Mouse (Mus musculus): Measurements from ENCODE around the gene Fxyd3.

Fxyd3 gene

GRCm38 (mm10) chr7:31076492-31076891 lies at the start of gene Fxyd3:
Gene Fxyd3 (minus strand): TSS chr7:31076704.
- DNase-seq (ENCODE audit: extremely low spot score, low spot score): no peak

DNA sequence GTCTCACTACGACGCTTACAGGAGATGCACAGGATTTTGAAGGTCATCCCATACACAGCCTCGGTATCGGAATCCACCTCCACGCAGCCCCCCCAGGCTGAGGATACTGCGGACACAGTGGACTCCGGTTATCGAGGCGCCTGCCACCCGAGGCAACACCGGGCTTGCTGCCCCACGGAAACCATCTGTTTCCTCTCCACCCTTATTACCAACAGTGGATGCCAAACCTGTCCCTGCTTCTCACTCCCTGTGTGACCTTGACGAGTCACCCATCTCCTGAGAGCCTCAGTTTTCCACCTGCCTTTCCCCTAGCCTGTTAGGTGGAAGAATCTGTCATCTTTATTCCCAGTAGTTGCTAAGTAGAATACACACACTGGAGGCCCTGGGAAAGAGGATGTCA lies 48.6 kb upstream of the Fxyd3 start:
- no peak for DNase-seq (ENCODE audit: extremely low spot score, low spot score)

DNA sequence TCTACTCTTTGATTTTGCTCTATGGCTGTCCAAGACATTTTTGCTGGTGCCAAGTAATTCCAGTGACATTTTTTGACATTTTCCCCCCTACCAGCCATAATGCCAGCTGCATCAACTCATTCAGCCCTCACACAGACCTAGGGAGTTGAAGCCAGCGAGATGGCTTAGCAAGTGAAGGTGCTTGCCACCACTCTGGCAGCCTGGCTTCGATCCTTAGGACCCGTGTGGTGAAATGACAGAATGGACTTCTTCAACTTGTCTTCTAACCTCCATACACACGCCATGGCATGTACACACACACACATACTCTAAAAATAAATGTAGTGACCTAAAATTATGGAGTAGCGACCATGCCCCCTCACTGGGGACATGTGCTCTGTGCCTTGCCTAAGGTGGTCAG lies 47.9 kb upstream of the Fxyd3 start:
- no peak for DNase-seq (ENCODE audit: extremely low spot score, low spot score)

DNA sequence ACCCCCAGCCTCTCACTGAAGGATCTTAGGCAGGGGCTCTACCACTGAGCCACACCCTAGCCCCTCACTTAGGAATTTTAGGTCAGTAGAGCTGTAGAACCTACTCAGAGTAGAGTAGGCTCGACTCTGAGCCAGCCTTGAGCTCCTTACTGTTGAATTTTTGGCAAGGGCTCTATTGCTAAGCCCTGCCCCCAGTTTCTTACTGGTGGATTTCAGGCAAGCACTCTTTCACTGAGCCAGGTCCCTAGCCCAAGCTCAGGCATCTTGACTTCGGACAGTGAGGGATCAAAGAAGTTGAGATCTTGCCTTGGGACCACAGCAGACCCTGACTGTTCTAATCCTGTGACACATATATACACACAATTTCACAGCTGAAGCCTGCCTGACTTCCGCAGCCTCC lies 47.2 kb upstream of the Fxyd3 start:
- DNase-seq (ENCODE audit: extremely low spot score, low spot score): no peak

DNA sequence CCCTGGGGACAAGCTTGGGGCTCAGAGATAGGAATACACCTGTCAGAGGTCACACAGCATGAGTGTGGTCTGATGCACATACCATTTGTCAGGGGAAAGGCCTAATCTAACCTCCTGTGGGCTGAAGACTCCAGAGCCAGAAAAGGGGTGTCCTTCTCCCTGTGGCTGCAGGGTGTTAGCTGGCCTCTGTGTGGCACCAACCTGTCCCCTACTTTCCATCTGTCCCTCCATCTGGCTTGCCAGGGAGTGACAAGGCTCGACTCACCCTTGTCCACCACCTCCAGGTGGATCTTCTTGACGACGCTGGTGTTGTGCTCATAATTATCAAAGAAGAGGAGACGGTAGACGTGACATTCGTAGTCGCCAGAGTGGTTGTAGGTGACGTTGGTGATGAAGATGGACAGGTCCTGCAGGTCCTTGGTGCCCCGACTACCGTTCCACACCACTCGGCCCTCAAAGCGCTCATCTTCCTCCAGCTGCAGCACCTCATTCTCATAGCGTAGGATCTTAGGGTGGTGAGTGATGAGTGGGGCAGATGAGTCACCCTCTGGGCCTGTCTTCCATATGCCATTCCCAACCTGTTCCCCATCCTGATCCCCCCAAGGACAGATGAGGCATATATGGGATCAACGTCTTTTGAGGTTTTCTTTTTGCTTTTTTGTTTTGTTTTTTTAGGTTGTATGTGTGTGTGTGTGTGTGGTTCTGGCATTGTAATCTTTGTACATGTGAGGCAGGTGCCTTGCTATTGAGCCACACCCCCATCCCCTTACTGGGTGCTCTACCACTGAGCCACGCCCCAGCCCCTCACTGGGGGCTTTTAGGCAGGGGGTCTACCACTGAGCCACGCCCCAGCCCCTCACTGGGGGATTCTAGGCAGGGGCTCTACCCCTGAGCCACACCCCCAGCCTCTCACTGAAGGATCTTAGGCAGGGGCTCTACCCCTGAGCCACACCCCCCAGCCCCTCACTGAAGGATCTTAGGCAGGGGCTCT lies 46.4 kb upstream of the Fxyd3 start:
- no peak for DNase-seq (ENCODE audit: extremely low spot score, low spot score)

DNA sequence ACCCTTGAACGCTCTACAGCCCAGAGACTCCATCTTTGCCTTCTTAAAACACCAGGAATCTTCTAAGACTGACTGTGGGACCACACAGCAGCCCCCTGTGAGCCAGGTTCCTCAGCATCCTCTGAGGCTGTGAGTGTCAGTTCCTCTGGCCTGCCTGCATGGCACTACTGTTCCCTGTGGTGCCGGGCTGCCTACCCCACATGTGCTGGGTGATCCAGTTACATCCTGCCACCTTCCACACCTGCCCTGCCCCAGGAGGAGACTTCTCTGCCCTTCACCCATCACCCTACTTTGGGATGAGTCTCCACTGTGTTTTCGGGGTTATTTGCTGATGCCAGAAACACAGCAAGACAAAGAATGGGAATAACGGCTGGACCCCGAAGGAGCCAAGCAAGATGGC lies 43.1 kb upstream of the Fxyd3 start:
- DNase-seq (ENCODE audit: extremely low spot score, low spot score): no peak

GRCm38 (mm10) chr7:31118486-31118885 lies 42.0 kb upstream of the Fxyd3 start:
- DNase-seq (ENCODE audit: extremely low spot score, low spot score): no peak

- DNase-seq (ENCODE audit: extremely low spot score, low spot score): no peak
Observed at GRCm38 (mm10) chr7:31117465-31117864, 41.0 kb upstream of the Fxyd3 start.

- no peak for DNase-seq (ENCODE audit: extremely low spot score, low spot score)
Observed at GRCm38 (mm10) chr7:31116721-31117145, 40.2 kb upstream of the Fxyd3 start.

DNA sequence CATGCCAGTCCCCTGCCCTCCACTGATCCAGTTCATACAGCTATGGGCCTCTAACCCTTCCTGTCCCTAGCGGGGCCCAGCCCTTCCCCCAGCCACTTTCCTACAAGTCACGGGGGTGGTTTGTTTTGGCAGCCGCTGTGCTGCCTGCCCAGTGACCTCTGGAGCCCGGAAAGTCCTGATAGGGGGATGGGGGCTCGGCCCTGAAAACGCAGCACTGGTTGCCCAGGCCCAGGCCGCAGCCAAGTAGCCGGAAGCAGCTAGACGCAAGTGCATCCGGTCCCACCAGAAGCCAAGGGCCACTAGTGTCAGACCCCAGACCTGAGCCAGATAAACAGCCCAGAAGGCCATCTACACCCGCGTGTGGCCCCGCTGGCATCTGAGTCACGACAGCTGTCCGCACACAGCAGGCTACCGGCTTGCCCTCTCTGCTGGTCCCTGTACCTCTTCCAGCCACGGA lies 39.1 kb upstream of the Fxyd3 start:
- peak; percentile 59 for DNase-seq (ENCODE audit: extremely low spot score, low spot score)

- DNase-seq (ENCODE audit: extremely low spot score, low spot score): no peak
Observed at GRCm38 (mm10) chr7:31115182-31115581, 38.7 kb upstream of the Fxyd3 start, which contains the start of gene Hpn. Gene Hpn (minus strand): TSS chr7:31115290.

DNA sequence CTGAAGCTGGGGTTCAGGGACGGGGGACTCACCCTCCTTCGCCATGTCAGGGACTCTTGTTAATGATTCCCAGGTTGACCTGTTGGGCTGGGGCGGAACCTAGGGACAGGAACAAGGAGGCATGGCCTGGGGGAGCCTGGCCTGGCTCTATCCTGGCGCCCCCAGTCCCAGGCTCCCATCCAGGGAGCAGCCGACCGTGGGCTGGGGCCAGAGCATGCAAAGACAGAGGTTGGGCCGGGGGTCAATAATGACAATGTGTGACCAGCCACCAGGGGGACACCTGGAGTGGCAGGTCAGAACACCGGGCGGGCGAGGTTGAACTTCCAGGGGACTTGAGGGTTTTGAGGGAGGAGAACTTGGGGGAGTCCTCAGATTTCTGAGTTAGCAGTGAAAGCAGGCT lies 38.1 kb upstream of the Fxyd3 start:
- DNase-seq (ENCODE audit: extremely low spot score, low spot score): no peak

- DNase-seq (ENCODE audit: extremely low spot score, low spot score): no peak
Observed at GRCm38 (mm10) chr7:31113800-31114199, 37.3 kb upstream of the Fxyd3 start.

DNA sequence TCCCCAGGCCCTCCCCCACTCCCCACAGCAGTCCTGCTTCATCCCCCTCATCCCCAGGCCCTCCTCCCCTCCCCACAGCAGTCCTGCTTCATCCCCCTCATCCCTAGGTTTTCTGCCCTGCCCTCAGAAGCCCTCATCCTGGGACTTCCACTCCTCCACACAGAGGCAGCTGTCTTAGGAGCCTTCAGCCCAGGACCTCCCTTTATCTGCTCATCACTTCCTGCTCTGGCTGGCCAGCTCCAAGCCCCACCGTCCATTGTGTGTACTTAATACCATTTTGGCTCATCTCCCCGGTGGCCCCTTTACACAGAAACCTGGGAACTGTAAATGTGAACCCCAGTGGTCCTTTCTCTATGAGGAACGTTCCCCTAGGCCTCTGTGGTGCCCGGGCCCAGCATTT lies 35.5 kb upstream of the Fxyd3 start:
- no peak for DNase-seq (ENCODE audit: extremely low spot score, low spot score)

DNA sequence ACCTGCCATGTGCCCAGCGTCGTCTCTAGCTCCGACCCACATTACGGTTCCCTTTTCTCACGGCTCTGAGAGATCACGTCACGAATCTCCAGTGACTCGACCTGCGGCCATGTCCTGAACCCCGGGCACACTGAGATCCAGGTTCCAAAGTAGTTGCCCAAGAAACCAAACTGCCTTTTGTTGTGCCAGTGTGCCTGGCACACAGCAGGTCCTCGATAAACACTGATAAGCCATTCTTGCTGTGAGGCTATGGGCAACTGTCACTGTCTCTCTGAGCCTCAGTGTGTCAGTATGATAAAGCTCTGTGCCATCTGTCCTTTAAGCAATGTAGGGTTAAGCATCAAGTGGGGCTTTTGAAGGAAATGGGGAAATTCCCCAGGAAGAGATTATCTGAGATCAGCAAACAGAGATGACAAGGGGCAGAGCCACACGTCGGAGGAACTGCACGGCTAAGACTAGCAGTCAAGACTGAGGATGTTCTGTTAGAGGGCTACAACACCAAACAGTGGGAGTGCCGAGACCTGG lies 34.4 kb upstream of the Fxyd3 start:
- DNase-seq (ENCODE audit: extremely low spot score, low spot score): no peak

GRCm38 (mm10) chr7:31109796-31110195 lies 33.3 kb upstream of the Fxyd3 start:
- no peak for DNase-seq (ENCODE audit: extremely low spot score, low spot score)

DNA sequence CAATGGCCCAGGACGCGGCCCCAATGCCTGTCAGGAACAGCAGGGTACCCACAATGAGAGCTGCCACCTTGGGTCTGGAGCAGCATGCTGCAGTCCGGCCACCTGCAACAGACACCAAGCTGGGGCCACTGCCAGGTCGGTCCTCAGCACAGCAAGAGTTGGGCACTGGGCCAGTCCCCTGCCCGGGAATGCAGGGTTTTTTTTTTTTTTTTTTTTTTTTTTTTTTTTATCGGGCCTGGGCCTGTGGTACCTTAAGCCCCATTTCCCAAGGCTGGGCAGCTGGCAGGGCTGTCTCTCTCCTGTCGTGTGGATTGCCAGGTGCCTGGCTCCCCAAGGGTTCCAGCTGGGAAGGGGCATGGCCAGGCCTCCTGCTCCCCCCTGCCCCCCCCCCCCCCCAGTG lies 32.6 kb upstream of the Fxyd3 start:
- DNase-seq (ENCODE audit: extremely low spot score, low spot score): no peak

GRCm38 (mm10) chr7:31107781-31108180 lies 31.3 kb upstream of the Fxyd3 start:
- DNase-seq (ENCODE audit: extremely low spot score, low spot score): no peak

DNA sequence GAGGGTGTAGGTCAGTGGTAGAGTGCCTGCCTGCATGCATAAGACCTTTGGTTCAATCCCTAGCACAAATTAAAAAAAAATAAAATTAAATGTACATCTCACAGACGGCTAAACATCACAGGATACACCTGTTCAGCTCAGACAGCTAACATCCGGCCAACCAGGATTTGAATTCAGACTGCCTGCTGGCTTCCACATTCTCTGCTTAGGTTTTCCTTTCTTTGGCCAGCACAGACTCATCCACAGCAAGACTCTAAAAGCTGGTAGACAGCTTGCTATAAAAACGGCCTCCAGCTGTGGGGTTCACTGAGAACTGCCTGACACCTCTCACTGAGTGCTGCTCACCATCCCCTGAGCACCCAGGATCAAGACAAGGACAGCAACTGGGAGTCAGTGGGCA lies 29.7 kb upstream of the Fxyd3 start:
- no peak for DNase-seq (ENCODE audit: extremely low spot score, low spot score)

DNA sequence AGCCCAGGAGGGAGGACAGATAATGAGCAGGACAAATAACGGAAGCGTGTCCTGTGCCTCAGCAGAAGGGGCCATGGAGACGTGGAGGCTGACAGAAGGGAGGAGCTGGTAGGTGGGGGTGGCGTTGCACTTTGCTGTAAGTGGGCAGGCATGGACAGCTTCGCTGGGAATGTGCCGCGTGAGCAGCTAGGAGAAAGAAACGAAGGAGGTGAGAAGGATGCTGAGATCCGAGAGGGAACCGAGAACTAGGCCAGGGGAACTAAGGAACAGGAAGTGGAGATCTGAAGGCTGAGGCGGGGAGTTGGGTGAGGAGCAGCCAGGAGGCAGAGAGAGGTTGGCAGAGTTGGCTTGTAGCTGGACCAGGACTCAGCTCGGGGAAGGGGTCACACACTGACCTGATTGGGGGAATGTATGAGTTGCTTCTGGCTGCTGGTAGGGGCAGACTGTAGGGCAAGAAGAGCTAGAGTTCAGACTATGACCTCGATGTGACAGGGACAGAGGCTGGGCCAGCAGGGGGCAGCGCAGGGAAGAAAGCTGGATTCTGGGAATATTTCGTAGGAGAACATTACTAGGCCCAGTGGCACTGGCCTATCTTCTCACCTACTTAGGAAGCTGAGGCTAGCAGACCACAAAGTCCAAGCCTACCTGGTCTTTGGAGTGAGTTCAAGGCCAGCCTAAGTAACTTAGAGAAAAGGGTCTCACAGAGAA lies 28.7 kb upstream of the Fxyd3 start:
- peak; percentile 45 for DNase-seq (ENCODE audit: extremely low spot score, low spot score)

DNA sequence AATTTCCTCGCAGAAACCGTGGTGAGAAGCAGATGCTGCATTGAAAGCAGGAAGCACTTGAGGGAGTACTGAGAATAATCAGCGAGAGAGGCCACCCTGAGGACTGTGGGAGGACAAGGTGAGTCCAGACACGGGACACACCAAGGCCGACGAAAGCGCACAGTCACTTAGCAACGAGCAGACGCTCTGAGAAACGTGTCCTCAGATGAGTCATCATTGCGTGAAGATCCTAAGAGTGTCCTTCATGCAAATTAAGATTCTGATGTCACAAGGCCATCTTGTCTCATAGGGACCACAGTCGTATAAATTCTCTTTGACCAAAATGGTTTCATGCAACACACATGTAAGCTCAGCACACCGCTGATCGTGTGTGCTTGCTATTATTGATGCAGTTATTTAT lies 24.3 kb upstream of the Fxyd3 start:
- no peak for DNase-seq (ENCODE audit: extremely low spot score, low spot score)

- DNase-seq (ENCODE audit: extremely low spot score, low spot score): no peak
Observed at GRCm38 (mm10) chr7:31099612-31099982, 23.1 kb upstream of the Fxyd3 start.

All from neural tube, embryonic 10.5 days (tissue).